Mouse (Mus musculus): Measurements from ENCODE around the gene Plch2. TPM values are rescaled to one million over a fixed set of nuclear protein-coding genes. Genes with fewer than 3 reads are reported as not detected.

Plch2 gene
- polyA plus RNA-seq, 2 experiments, result 0.04 to 0.09 TPM

- TF ChIP-seq EP300 (IDR thresholded peaks at IDR 0.05; ENCODE audit: low read depth), result no peak
- TF ChIP-seq CTCF (IDR thresholded peaks at IDR 0.05; ENCODE audit: low read depth), result peak; percentile 61
- Histone ChIP-seq H3K4me2 (ENCODE audit: low read depth) (no peak overlapping the region), H3K9me3 (ENCODE audit: control insufficient read depth, low read length) (no peaks in the 10 kb centered on the region), H3K4me3 (ENCODE audit: insufficient read depth in 1 of 2, low read depth in 2 of 2, low read length in 2 of 2) (no peak overlapping the region), H3K4me1 (replicated peaks; ENCODE audit: control insufficient read depth in 2 of 2, insufficient read depth in 2 of 2, low read length in 1 of 2) (peaks cover 11 to 18% of the 10 kb centered on the region in 2 experiments), H3K36me3 (replicated peaks; ENCODE audit: control insufficient read depth, insufficient read depth, low read depth) (peaks cover 56% of the 10 kb centered on the region), H3K27me3 (ENCODE audit: control insufficient read depth, insufficient read depth, low read length) (peaks cover 13% of the 10 kb centered on the region), H3K9ac (replicated peaks) (no peak overlapping the region), H3K27ac (no peak overlapping the region)
- DNase-seq (ENCODE audit: low read depth in 3 of 3, low spot score in 3 of 3) (peak in 1 of 3 experiments; percentile 40), ATAC-seq (ENCODE audit: insufficient read depth) (no peak)
- 63% methylated on average over 5 of the region's 5 CpGs for WGBS (ENCODE audit: insufficient replicate concordance)
Measured at GRCm38 (mm10) chr4:154967173-154967572, 89.4 kb downstream of the Plch2 start.

DNA sequence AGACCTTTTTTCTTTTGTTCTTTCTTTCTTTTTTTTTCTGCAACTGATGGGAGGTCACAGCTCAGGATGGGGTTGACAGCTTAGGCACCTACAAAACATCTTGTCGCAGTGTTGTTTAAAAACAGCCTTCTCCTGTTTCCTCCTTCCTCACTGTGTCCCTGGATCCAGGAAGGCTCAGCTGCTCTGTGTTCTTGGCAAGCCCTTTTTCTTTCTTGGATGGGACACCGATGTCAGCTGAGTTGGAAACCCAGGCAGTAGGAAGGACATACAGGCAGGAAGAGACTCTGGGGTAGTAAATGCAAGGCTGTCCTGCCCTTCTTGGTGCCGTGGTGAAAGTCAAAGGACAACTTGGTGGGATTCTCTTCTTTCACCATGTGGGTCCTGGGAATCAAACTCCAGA is 90.7 kb downstream of the Plch2 start:
- ATAC-seq (ENCODE audit: insufficient read depth), result no peak
- Histone ChIP-seq H3K27me3 (ENCODE audit: control insufficient read depth, insufficient read depth, low read length) (peaks cover 26% of the 10 kb centered on the region), H3K9me3 (ENCODE audit: control insufficient read depth, low read length) (no peaks in the 10 kb centered on the region), H3K4me1 (replicated peaks; ENCODE audit: control insufficient read depth in 2 of 2, insufficient read depth in 2 of 2, low read length in 1 of 2) (peaks cover 11 to 18% of the 10 kb centered on the region in 2 experiments), H3K4me2 (ENCODE audit: low read depth) (peak overlapping the region; percentile 96), H3K27ac (peak overlapping the region; percentile 89; the same call in 1 of the 2 replicates), H3K9ac (replicated peaks) (peak overlapping the region; percentile 97), H3K36me3 (replicated peaks; ENCODE audit: control insufficient read depth, insufficient read depth, low read depth) (peaks cover 43% of the 10 kb centered on the region), H3K4me3 (ENCODE audit: insufficient read depth in 1 of 2, low read depth in 2 of 2, low read length in 2 of 2) (peak overlapping the region; percentile 92 to 93; a peak in 3 of 4 replicates)
- 81% methylated on average over 3 of the region's 3 CpGs for WGBS (ENCODE audit: insufficient replicate concordance)
- no peak for DNase-seq (ENCODE audit: low read depth in 3 of 3, low spot score in 3 of 3)
- TF ChIP-seq EP300 (IDR thresholded peaks at IDR 0.05; ENCODE audit: low read depth), result no peak
- no peak for TF ChIP-seq CTCF (IDR thresholded peaks at IDR 0.05; ENCODE audit: low read depth)

GRCm38 (mm10) chr4:154964581-154965235 is 91.9 kb downstream of the Plch2 start:
- Histone ChIP-seq H3K4me1 (replicated peaks; ENCODE audit: control insufficient read depth in 2 of 2, insufficient read depth in 2 of 2, low read length in 1 of 2) (peaks cover 11 to 18% of the 10 kb centered on the region in 2 experiments), H3K27me3 (ENCODE audit: control insufficient read depth, insufficient read depth, low read length) (peaks cover 38% of the 10 kb centered on the region), H3K36me3 (replicated peaks; ENCODE audit: control insufficient read depth, insufficient read depth, low read depth) (peaks cover 32% of the 10 kb centered on the region), H3K9me3 (ENCODE audit: control insufficient read depth, low read length) (no peaks in the 10 kb centered on the region), H3K4me3 (ENCODE audit: insufficient read depth in 1 of 2, low read depth in 2 of 2, low read length in 2 of 2) (peak overlapping the region; percentile 92 to 93), H3K4me2 (ENCODE audit: low read depth) (peak overlapping the region; percentile 96), H3K9ac (replicated peaks) (peak overlapping the region; percentile 97), H3K27ac (peak overlapping the region; percentile 89)
- peak; percentile 52; the same call in 1 of the 2 replicates for TF ChIP-seq EP300 (IDR thresholded peaks at IDR 0.05; ENCODE audit: low read depth)
- TF ChIP-seq CTCF (IDR thresholded peaks at IDR 0.05; ENCODE audit: low read depth), result no peak
- WGBS (ENCODE audit: insufficient replicate concordance), result 0% methylated on average over 35 of the region's 36 CpGs
- peak; percentile 74 to 78 (median 76) for DNase-seq (ENCODE audit: low read depth in 3 of 3, low spot score in 3 of 3)
- peak; percentile 78 for ATAC-seq (ENCODE audit: insufficient read depth)

- Histone ChIP-seq H3K4me1 (replicated peaks; ENCODE audit: control insufficient read depth in 2 of 2, insufficient read depth in 2 of 2, low read length in 1 of 2) (peaks cover 11 to 18% of the 10 kb centered on the region in 2 experiments), H3K9ac (replicated peaks) (peak within 1 kb of the TSS; percentile 97), H3K27me3 (ENCODE audit: control insufficient read depth, insufficient read depth, low read length) (peaks cover 44% of the 10 kb centered on the region), H3K4me3 (ENCODE audit: insufficient read depth in 1 of 2, low read depth in 2 of 2, low read length in 2 of 2) (peak within 1 kb of the TSS; percentile 92 to 93), H3K9me3 (ENCODE audit: control insufficient read depth, low read length) (no peaks in the 10 kb centered on the region), H3K4me2 (ENCODE audit: low read depth) (peak within 1 kb of the TSS; percentile 96), H3K27ac (peak within 1 kb of the TSS; percentile 89), H3K36me3 (replicated peaks; ENCODE audit: control insufficient read depth, insufficient read depth, low read depth) (peaks cover 25% of the 10 kb centered on the region)
- TF ChIP-seq EP300 (IDR thresholded peaks at IDR 0.05; ENCODE audit: low read depth) (no peak; the same call in 1 of the 2 replicates), CTCF (IDR thresholded peaks at IDR 0.05; ENCODE audit: low read depth) (no peak)
- peak; percentile 84 for ATAC-seq (ENCODE audit: insufficient read depth)
- under 1% methylated on average over 66 of the region's 66 CpGs for WGBS (ENCODE audit: insufficient replicate concordance)
- peak; percentile 81 to 87 (median 86) for DNase-seq (ENCODE audit: low read depth in 3 of 3, low spot score in 3 of 3)
Measured at GRCm38 (mm10) chr4:154963901-154964580, 92.5 kb downstream of the Plch2 start, which contains the start of gene Pank4. Gene Pank4, plus strand, starts transcription at chr4:154964123.

Measured in liver, embryonic 14.5 days (tissue).